Mouse (Mus musculus): ENCODE data around the gene Nr3c2.

DNA sequence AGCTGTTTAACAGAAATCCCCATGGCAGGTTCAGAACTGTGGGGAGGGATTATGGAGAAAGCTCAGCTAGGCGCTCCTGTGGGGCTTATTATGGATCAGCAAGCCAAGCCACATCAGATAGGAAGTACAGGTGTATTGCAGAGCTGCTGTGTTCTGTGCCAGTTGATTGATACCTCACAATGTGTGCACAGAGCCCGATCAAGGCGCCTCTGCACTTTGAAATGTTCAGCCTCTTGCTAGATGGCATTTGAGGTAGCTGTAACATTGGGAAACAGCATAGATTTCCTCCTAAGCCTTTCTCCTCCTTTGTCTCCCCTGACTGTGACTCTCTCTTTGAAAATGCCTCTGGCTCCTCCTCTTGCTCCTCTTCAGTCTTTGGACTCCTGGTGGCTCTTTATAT is 112.7 kb downstream of the Nr3c2 start:
- TF ChIP-seq CTCF (IDR thresholded peaks at IDR 0.05; ENCODE audit: extremely low read depth, insufficient read depth, low read length) (no peak), POLR2A (IDR thresholded peaks at IDR 0.05; ENCODE audit: extremely low read depth, insufficient read depth, low read length) (no peak)
